Mouse (Mus musculus) cortical plate, adult 2 months (tissue): ENCODE results near the gene Slc41a2. TPM values are rescaled to one million over a fixed set of nuclear protein-coding genes. Genes with fewer than 3 reads are reported as not detected.

Source experiments
- H3K27ac ChIP-seq: fragments of 200-500 bp; 2 replicates; pipeline ENCODE4 v1.5.1; 2012; ENCODE audit warnings: low read length, control low read depth, inconsistent platforms; ENCODE audit not compliant: insufficient read depth
- H3K4me1 ChIP-seq: fragments of 200-500 bp; 2 replicates; pipeline ENCODE4 v1.6.1; 2011; ENCODE audit warnings: low read length; ENCODE audit not compliant: control insufficient read depth, insufficient read depth
- H3K4me3 ChIP-seq: fragments of 200-500 bp; 2 replicates; pipeline ENCODE4 v1.5.1; 2011; ENCODE audit warnings: mild to moderate bottlenecking, low read length, control low read depth; ENCODE audit not compliant: insufficient read depth
- CTCF ChIP-seq: fragments of 200-500 bp; IDR thresholded peaks from 2 replicates; pipeline ENCODE4 v1.5.1; 2011; ENCODE audit warnings: mild to moderate bottlenecking, control low read depth, low read length; ENCODE audit not compliant: insufficient read depth; ENCODE audit errors: extremely low read depth
- POLR2A ChIP-seq: fragments of 200-500 bp; IDR thresholded peaks from 2 replicates; pipeline ENCODE4 v1.6.1; 2011; ENCODE audit warnings: mild to moderate bottlenecking, low read length, control low read depth; ENCODE audit not compliant: insufficient read depth; ENCODE audit errors: extremely low read depth
- polyA plus RNA-seq: library from polyadenylated mRNA; depleted of rRNA; stranded (reverse); fragments of >200 nt; gene quantifications from 2 replicates; pipeline ENCODE4 v1.2.3, GENCODE M21; 2012

Gene Slc41a2
- polyA plus RNA-seq, 1 experiment: 11.1 TPM

DNA sequence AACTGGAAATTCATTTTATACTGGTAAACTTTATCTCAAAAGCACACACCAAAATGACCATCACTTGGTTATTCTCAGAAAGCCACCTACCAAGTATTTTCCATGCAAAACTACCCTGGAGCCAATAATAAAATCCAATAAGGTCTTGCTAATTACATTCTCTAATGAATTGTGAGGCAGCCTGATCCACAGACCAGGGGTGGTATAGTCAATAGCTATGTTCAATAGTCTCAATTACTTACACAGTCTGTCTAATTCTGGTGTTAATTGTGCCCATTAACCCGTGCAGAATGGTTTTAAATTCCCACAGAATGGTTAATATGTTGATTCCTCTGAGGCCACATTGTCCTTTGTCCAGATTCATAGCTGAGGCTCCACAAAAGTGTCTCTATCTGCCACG, 118.9 kb downstream of the Slc41a2 start:
- no peak for TF ChIP-seq POLR2A
- TF ChIP-seq CTCF: no peak
- H3K4me3 ChIP-seq: no peak overlapping the region
- no peak overlapping the region for H3K27ac ChIP-seq
- H3K4me1 ChIP-seq: no peaks in the 10 kb centered on the region

DNA sequence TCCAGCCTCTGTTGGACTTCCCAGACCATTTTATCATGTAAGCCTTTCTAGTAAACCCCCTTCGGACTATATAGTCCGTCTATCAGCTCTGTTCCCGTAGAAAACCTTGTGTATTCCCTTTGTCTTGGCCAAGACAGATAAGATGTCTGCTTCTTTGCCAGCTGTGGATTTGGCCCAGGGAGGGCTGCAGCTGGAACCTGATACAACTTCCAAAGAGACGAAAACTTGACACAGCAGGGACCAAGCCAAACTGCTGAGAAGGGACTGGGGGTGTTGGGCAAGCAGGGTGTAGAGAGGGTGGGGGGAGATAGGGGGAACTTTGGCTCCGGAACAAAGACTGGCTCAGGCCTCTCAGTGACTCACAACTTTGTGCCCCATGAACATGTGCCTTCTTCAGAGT, 120.4 kb downstream of the Slc41a2 start:
- no peak overlapping the region for H3K27ac ChIP-seq
- TF ChIP-seq CTCF (no peak), POLR2A (no peak)
- H3K4me3 ChIP-seq: no peak overlapping the region
- no peaks in the 10 kb centered on the region for H3K4me1 ChIP-seq

DNA sequence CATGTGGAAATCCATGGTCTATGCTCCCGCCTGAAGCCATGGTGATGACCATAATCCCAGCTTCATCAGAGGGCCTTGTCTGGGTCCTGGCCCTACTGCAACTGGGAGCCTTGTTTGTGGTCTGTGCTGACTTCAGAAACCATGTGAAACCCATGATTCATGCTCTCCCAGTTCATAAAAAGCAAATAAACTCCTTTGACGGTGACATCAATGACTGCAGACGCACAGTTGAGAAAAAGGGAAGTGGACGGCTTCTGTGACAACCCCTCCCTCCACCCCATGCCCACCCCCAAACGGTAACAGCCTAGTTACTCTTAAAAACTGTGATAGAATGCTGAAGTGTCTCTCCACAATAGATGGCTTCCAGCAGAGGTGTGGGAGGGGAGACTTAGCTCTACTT, 122.1 kb downstream of the Slc41a2 start:
- Histone ChIP-seq H3K27ac (no peak overlapping the region), H3K4me3 (no peak overlapping the region), H3K4me1 (no peaks in the 10 kb centered on the region)
- TF ChIP-seq CTCF (no peak), POLR2A (no peak)

DNA sequence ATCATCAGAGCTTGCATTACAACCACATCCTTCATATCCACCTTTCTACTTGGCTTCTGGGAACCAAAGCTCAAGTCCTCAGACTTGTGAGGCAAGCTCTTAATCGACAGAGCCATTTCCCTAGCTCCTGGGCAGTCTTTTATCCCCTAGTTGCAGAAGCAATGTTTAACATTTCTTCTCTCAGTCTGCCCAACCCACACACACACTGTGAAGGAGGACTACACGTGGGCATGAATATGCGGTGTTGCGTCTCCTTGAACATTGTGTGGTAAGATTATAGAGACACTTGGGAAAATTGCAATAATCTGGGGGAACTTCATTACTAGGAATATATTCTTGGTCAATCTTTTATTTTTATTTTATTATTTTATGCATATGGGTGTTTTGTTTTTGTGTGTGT, 125.1 kb downstream of the Slc41a2 start:
- TF ChIP-seq POLR2A (no peak), CTCF (no peak)
- Histone ChIP-seq H3K4me3 (no peak overlapping the region), H3K27ac (no peak overlapping the region), H3K4me1 (no peaks in the 10 kb centered on the region)

DNA sequence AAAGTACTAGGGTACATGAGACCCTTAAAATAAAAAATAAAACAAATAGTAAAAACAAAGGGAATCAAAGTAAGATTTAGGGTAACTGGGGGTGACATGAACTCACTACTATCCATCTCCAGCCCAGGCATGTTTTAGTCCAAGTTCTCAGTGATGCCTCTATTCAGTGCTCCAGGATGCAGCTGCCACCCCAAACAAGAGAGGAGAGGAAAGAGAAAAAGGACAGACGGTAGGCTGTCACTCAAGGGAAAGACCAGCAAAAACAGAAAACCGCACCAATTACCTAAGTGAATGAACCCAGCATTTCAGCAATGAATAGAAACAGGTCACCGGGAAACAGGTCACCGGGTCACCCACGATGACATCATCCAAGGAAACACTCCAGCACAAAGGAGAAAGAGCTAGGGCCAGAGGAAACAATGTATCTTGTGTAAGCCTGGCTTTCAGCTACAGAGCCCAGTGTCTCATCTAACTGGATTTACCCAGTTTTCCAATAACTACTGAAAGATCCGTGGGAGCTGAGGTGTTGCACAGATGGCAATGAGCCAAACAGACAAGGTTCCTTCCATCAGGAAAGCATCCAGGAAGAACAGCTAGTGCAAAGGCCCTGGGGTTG, 126.6 kb downstream of the Slc41a2 start:
- no peak overlapping the region for H3K4me3 ChIP-seq
- no peaks in the 10 kb centered on the region for H3K4me1 ChIP-seq
- H3K27ac ChIP-seq: no peak overlapping the region
- TF ChIP-seq CTCF (no peak), POLR2A (no peak)

DNA sequence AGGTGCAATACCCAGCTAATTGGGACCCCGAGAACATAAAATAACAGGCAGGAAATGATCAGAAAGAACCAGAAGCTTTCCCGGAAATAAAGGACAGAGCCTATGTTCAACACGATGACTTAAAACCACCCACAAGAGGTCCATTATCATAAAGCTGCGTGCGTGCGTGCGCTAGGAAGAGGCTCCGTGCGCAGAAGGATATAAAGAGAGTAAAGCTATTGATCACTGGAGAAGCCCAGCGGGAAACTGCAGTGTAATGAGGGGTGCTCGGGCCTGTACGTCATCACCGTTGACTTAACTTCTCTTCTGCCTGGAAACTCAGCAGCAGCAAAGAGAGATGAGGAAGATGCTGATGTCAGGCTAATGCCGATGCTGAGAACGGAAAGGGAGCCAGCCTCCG, 127.6 kb downstream of the Slc41a2 start:
- Histone ChIP-seq H3K4me1 (no peaks in the 10 kb centered on the region), H3K4me3 (no peak overlapping the region), H3K27ac (no peak overlapping the region)
- TF ChIP-seq POLR2A: no peak
- TF ChIP-seq CTCF: no peak

DNA sequence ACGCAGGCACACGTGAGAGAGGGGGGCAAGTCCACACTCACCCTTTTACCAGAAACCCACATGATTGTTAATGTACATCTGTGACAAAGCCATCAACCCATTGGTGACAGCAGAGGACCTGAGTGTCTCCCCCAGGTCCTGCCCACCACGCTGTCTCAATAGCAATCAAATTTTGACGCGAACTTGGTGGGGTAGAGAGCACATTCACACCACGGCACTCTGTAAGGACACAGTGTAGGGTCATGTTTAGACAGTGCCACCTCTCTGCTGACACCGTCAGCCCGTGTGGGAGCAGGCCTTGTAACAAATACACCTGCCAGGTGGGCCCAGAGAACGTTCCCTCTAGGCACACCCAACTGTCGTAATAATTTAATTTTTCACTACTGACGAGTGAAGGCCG, 128.3 kb downstream of the Slc41a2 start:
- Histone ChIP-seq H3K27ac (no peak overlapping the region), H3K4me1 (no peaks in the 10 kb centered on the region), H3K4me3 (no peak overlapping the region)
- no peak for TF ChIP-seq POLR2A
- TF ChIP-seq CTCF: no peak

DNA sequence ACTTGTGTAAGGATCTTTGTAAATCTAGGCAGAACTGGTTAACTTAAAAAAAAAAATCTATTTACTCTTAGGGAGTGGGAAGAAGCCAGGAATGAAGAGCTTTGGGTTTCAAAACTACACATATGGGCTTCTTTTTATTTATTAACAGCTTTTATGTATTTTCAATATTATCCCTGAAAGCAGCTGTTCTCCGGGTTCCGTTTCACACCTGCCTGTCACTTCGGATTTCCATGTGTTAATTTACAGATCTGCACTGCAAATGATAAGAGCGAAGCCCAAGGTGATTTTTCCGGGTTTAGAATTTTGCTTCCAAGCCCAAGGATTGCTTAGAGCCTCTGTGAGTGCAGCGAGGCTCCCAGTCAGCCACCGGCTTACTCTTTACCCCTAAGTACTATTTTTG, 129.2 kb downstream of the Slc41a2 start:
- Histone ChIP-seq H3K27ac (no peak overlapping the region), H3K4me1 (no peaks in the 10 kb centered on the region), H3K4me3 (no peak overlapping the region)
- TF ChIP-seq CTCF: no peak
- TF ChIP-seq POLR2A: no peak

DNA sequence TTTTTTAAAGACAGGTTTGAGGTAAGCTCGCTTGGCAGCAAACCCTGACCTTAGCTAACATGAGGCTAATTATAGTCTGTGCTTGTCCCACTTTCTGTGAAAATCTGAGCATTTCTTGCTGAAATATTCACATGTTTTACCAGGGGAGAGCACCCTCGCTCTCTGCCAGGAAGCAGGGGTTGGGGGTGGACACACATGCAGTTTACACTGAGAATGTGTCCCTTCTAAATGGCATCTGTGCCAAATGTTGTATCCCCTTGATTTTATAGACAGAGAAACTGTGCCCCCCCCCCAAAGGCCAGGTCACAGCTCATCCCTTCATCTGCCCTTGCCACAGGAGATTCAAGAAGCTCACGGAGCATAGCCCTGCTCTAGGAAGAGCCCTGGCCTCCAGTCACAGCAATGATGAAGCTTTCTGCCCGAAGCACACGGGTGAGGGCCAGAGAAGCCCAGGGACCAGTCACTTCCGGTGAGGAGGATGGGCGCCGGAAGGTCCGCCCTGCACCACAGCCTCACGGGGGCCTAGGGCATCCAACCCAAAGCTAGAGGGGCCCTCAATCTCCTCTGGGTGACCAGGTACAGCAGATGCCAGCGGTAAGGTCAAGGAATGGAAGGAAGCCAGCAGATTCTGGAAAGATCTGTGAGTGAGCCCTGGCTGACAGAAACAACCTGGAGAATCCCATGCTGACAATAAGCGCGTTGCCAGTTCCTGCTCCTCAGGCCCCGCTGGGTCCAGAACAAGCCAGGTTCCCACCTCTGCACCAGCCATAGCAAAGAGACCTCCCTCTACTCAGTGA, 134.6 kb downstream of the Slc41a2 start:
- H3K4me1 ChIP-seq: no peaks in the 10 kb centered on the region
- no peak overlapping the region for H3K4me3 ChIP-seq
- no peak overlapping the region for H3K27ac ChIP-seq
- TF ChIP-seq POLR2A (no peak), CTCF (no peak)

DNA sequence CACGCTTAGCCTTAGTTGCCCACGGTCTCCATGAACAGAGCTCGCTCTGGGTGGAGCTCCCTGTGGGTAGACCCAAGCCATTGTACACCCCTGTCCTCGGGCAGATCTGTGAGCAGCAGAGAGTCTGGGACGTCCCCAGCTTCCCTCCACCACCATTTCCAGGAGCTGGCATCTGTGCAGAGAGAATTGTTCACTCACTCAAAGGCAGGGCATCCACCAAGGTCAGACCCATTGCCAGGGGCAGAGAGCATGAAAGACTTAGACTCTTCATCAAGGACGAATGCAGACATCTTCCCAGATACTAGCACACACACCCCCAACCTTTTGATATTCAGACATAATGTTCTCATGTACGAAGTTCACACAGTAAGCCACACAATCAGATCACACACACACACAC, 136.2 kb downstream of the Slc41a2 start:
- Histone ChIP-seq H3K4me3 (no peak overlapping the region), H3K27ac (no peak overlapping the region), H3K4me1 (no peaks in the 10 kb centered on the region)
- no peak for TF ChIP-seq POLR2A
- no peak for TF ChIP-seq CTCF
